Mouse (Mus musculus) hindbrain, embryonic 10.5 days (tissue): ENCODE measurements around the gene Aldh3b1. TPM values are rescaled to one million over a fixed set of nuclear protein-coding genes. Genes with fewer than 3 reads are reported as not detected.

Experiments
- DNase-seq: peaks from one replicate; pipeline ENCODE4 v3.0.0-alpha.2; 2017; ENCODE audit warnings: low spot score
- H3K27ac ChIP-seq: fragments of 300-500 bp; sonication (generic); 2 replicates; pipeline ENCODE4 v1.5.1; 2016; ENCODE audit warnings: mild to moderate bottlenecking, moderate library complexity
- H3K27me3 ChIP-seq: fragments of 300-500 bp; sonication (generic); 2 replicates; pipeline ENCODE4 v1.6.1; 2016; ENCODE audit warnings: mild to moderate bottlenecking; ENCODE audit not compliant: poor library complexity, insufficient read depth, severe bottlenecking
- H3K36me3 ChIP-seq: fragments of 300-500 bp; sonication (generic); 2 replicates; pipeline ENCODE4 v1.6.1; 2016; ENCODE audit warnings: mild to moderate bottlenecking, moderate library complexity
- H3K4me1 ChIP-seq: fragments of 300-500 bp; sonication (generic); replicated peaks from 2 replicates; pipeline ENCODE4 v1.6.1; 2016; ENCODE audit warnings: mild to moderate bottlenecking
- H3K4me3 ChIP-seq: fragments of 300-500 bp; sonication (generic); 2 replicates; pipeline ENCODE4 v1.5.1; 2016; ENCODE audit warnings: mild to moderate bottlenecking, moderate library complexity
- H3K9me3 ChIP-seq: fragments of 300-500 bp; sonication (generic); 2 replicates; pipeline ENCODE4 v1.6.1; 2016; ENCODE audit warnings: mild to moderate bottlenecking, moderate library complexity
- WGBS: fragments of 180-500 bp; shearing (Covaris S2); methylation state at CpG from one replicate; pipeline ENCODE4 v1.1.7; 2016; 5-methylcytosine and 5-hydroxymethylcytosine counted together
- polyA plus RNA-seq: library from polyadenylated mRNA; unstranded; fragments of >200 nt; fragmentation: Nextera tagmentation; extraction: Ambion mirVana; gene quantifications from 2 replicates; pipeline ENCODE4 v1.2.1, GENCODE M21; 2016

Gene Aldh3b1
- polyA plus RNA-seq, 1 experiment from 2014 or later, result 0.71 TPM

- Histone ChIP-seq H3K4me3 (no peak overlapping the region), H3K9me3 (no peaks in the 10 kb centered on the region), H3K27ac (peak overlapping the region; percentile 62), H3K27me3 (no peaks in the 10 kb centered on the region), H3K4me1 (peaks cover 41% of the 10 kb centered on the region), H3K36me3 (no peaks in the 10 kb centered on the region)
- DNase-seq, result no peak
- 64% methylated on average over 10 of the region's 10 CpGs for WGBS
These were observed 6.8 kb downstream of the Aldh3b1 start for GRCm38 (mm10) chr19:3922661-3923371.

- Histone ChIP-seq H3K27me3 (no peaks in the 10 kb centered on the region), H3K4me1 (peaks cover 30% of the 10 kb centered on the region)
- DNase-seq, result no peak
These were observed 9.7 kb downstream of the Aldh3b1 start for GRCm38 (mm10) chr19:3919928-3920327.

GRCm38 (mm10) chr19:3916727-3917126 lies 12.9 kb downstream of the Aldh3b1 start:
- WGBS, result 77% methylated on average over 11 of the region's 11 CpGs
- no peak for DNase-seq
- no peaks in the 10 kb centered on the region for H3K9me3 ChIP-seq

More at GRCm38 (mm10) chr19:3919928-3920327, 9.7 kb downstream of the Aldh3b1 start:
- H3K4me3 ChIP-seq, result no peak overlapping the region
- H3K9me3 ChIP-seq, result no peaks in the 10 kb centered on the region
- H3K27ac ChIP-seq, result no peak overlapping the region
- no peaks in the 10 kb centered on the region for H3K36me3 ChIP-seq

GRCm38 (mm10) chr19:3914535-3914934 lies 15.1 kb downstream of the Aldh3b1 start:
- Histone ChIP-seq H3K27ac (no peak overlapping the region), H3K4me1 (peaks cover 34% of the 10 kb centered on the region), H3K4me3 (no peak overlapping the region), H3K27me3 (no peaks in the 10 kb centered on the region), H3K36me3 (peaks cover 16% of the 10 kb centered on the region), H3K9me3 (no peaks in the 10 kb centered on the region)
- WGBS, result 93% methylated on average over 5 of the region's 5 CpGs
- DNase-seq, result no peak

More at GRCm38 (mm10) chr19:3916727-3917126, 12.9 kb downstream of the Aldh3b1 start:
- H3K4me1 ChIP-seq, result peaks cover 32% of the 10 kb centered on the region
- no peaks in the 10 kb centered on the region for H3K36me3 ChIP-seq
- H3K27ac ChIP-seq, result no peak overlapping the region
- H3K4me3 ChIP-seq, result no peak overlapping the region
- no peaks in the 10 kb centered on the region for H3K27me3 ChIP-seq

- DNase-seq, result no peak
These were observed 15.9 kb downstream of the Aldh3b1 start for GRCm38 (mm10) chr19:3913692-3914091.

GRCm38 (mm10) chr19:3912337-3913204 lies 17.0 kb downstream of the Aldh3b1 start, which contains the start of gene Ndufs8:
TSS of gene Ndufs8 (minus strand) at chr19:3912774.
- no peaks in the 10 kb centered on the region for H3K9me3 ChIP-seq
- H3K27ac ChIP-seq, result peak within 1 kb of the TSS; percentile 91
- peak within 1 kb of the TSS; percentile 67 for H3K4me3 ChIP-seq
- H3K27me3 ChIP-seq, result no peaks in the 10 kb centered on the region
- peak; percentile 96 for DNase-seq
- peaks cover 35% of the 10 kb centered on the region for H3K36me3 ChIP-seq
- under 1% methylated on average over 43 of the region's 43 CpGs for WGBS
- peaks cover 24% of the 10 kb centered on the region for H3K4me1 ChIP-seq

More at GRCm38 (mm10) chr19:3913692-3914091, 15.9 kb downstream of the Aldh3b1 start:
- peak overlapping the region; percentile 67 for H3K4me3 ChIP-seq
- H3K4me1 ChIP-seq, result peaks cover 26% of the 10 kb centered on the region
- no peaks in the 10 kb centered on the region for H3K9me3 ChIP-seq
- peaks cover 25% of the 10 kb centered on the region for H3K36me3 ChIP-seq
- WGBS, result 90% methylated on average over 8 of the region's 8 CpGs
- no peaks in the 10 kb centered on the region for H3K27me3 ChIP-seq
- H3K27ac ChIP-seq, result peak overlapping the region; percentile 91

GRCm38 (mm10) chr19:3910206-3910605 lies 19.4 kb downstream of the Aldh3b1 start:
- no peak for DNase-seq
- WGBS, result 82% methylated on average over 5 of the region's 5 CpGs

GRCm38 (mm10) chr19:3907876-3908660 lies 21.5 kb downstream of the Aldh3b1 start:
- no peak for DNase-seq
- Histone ChIP-seq H3K36me3 (peaks cover 40% of the 10 kb centered on the region), H3K4me1 (peaks cover 52% of the 10 kb centered on the region), H3K9me3 (no peaks in the 10 kb centered on the region), H3K4me3 (no peak overlapping the region), H3K27me3 (peaks cover 9% of the 10 kb centered on the region; the same call in 1 of the 2 replicates), H3K27ac (0 out of 2 replicates have a peak overlapping the region, but pooled peaks have one; percentile 83)
- 80% methylated on average over 8 of the region's 8 CpGs for WGBS

More at GRCm38 (mm10) chr19:3910206-3910605, 19.4 kb downstream of the Aldh3b1 start:
- no peak overlapping the region for H3K4me3 ChIP-seq
- peaks cover 9% of the 10 kb centered on the region; the same call in 1 of the 2 replicates for H3K27me3 ChIP-seq
- peaks cover 35% of the 10 kb centered on the region for H3K36me3 ChIP-seq
- peaks cover 47% of the 10 kb centered on the region for H3K4me1 ChIP-seq
- no peak overlapping the region for H3K27ac ChIP-seq
- no peaks in the 10 kb centered on the region for H3K9me3 ChIP-seq

GRCm38 (mm10) chr19:3906795-3907786 lies 22.5 kb downstream of the Aldh3b1 start, which contains the start of gene Tcirg1:
TSS of gene Tcirg1 (minus strand) at chr19:3907133.
- WGBS, result 6% methylated on average over 36 of the region's 36 CpGs
- H3K4me1 ChIP-seq, result peaks cover 55% of the 10 kb centered on the region
- H3K36me3 ChIP-seq, result peaks cover 50% of the 10 kb centered on the region

GRCm38 (mm10) chr19:3906326-3906725 lies 23.3 kb downstream of the Aldh3b1 start:
- peak overlapping the region; percentile 83 for H3K27ac ChIP-seq
- DNase-seq, result no peak

More at GRCm38 (mm10) chr19:3906795-3907786, 22.5 kb downstream of the Aldh3b1 start, which contains the start of gene Tcirg1:
- Histone ChIP-seq H3K4me3 (peak within 1 kb of the TSS; percentile 53), H3K27ac (peak within 1 kb of the TSS; percentile 83), H3K27me3 (peaks cover 9% of the 10 kb centered on the region; the same call in 1 of the 2 replicates), H3K9me3 (no peaks in the 10 kb centered on the region)
- peak; percentile 67 for DNase-seq

More at GRCm38 (mm10) chr19:3906326-3906725, 23.3 kb downstream of the Aldh3b1 start:
- 42% methylated on average over 10 of the region's 10 CpGs for WGBS
- Histone ChIP-seq H3K4me1 (peaks cover 47% of the 10 kb centered on the region), H3K4me3 (peak overlapping the region; percentile 53), H3K9me3 (no peaks in the 10 kb centered on the region), H3K27me3 (peaks cover 9% of the 10 kb centered on the region; the same call in 1 of the 2 replicates), H3K36me3 (peaks cover 56% of the 10 kb centered on the region)
